Mouse (Mus musculus): Measurements from ENCODE around the gene Ccdc117.

DNA sequence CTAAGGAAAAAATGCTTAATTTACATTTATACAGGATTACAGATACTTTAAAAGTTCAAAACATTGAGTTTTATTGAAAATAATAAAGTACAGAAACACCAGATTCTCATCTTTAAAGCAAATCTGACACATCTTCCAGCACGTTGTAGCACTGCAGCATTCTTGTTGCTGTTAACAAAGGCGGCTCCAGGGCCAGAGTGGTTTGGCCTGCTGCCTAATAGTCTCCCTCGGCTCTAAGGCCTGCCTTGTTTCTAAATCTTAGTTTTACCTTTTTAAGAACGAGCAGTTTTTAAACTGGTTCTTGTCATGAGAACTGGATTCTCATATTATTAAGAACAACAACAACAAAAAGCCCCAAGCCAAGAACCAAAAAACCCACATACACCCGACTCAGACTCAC is 13.1 kb downstream of the Ccdc117 start:
- TF ChIP-seq EP300 (IDR thresholded peaks at IDR 0.05; ENCODE audit: low read length) (no peak), ZC3H11A (IDR thresholded peaks at IDR 0.05; ENCODE audit: low read depth, low read length) (no peak), JUN (IDR thresholded peaks at IDR 0.05; ENCODE audit: insufficient read depth, low read depth, low read length) (no peak)
